ENCODE assay signal across 8 mouse cellular contexts in the genomic region with DNA sequence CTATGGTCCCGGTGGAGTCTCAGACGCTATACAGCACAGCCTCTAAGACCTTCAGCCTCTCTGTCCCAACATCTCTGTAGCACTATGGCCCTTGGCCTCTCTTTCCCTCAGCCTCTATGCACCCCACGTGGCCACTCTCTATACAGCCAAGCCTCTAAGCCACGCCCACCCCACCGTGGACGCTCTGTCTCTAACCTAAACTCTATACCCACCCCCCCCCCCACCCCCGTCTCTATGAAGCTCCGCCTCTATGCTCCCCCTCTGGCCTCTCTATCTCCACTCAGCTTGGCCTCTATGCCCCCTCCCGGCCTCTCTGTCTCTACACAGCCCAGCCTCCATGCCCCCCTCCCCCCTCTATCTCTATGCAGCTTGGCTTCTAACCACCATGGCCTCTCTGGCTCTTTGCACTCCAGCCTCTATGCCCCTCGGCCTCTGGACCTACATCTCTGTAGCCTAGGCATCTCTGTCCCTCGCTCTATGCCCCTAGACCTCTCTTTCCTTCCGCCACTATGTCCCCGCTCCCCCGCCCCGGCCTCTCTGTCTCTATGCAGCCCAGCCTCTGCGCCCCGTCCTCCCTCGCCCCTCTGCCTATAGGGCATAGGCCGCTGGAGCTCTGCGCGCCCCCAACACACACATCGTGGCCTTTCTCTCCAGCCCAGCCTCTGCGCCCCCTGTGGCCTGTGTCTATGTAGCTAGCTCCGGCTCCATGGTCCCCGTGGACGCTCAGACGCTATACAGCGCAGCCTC. TPM values are rescaled to one million over a fixed set of nuclear protein-coding genes. Genes with fewer than 3 reads are reported as not detected.
DNase-seq lines count a peak whose midpoint lies in the region; ATAC-seq and TF ChIP-seq lines count a peak whose summit lies in the region.

No protein-coding gene starts in this region.

- TF ChIP-seq CTCF in olfactory bulb, adult 2 months (IDR thresholded peaks at IDR 0.05; ENCODE audit: insufficient read depth, low read depth, low read length) = no peak; the same call in 1 of the 2 replicates

- H3K4me1 ChIP-seq in heart, embryonic 16.5 days (ENCODE audit: control insufficient read depth, insufficient read depth, low read length) = no peaks in the 10 kb centered on the region
- H3K4me1 ChIP-seq in lung, embryonic 16.5 days (replicated peaks; ENCODE audit: control insufficient read depth, insufficient read depth, low read length) = no peaks in the 10 kb centered on the region
- H3K4me1 ChIP-seq in olfactory bulb, adult 2 months (ENCODE audit: control insufficient read depth, insufficient read depth, low read length) = 0 out of 2 replicates have a peak, but pooled peaks cover 6% of the 10 kb centered on the region

- no peak for TF ChIP-seq POLR2A in olfactory bulb, adult 2 months (IDR thresholded peaks at IDR 0.05; ENCODE audit: insufficient read depth, low read depth, low read length)

- H3K4me2 ChIP-seq in heart, embryonic 16.5 days (ENCODE audit: low read depth, low read length) = peak overlapping the region; percentile 75
- H3K4me2 ChIP-seq in lung, embryonic 16.5 days (ENCODE audit: low read depth, low read length) = peak overlapping the region; percentile 64

- peak overlapping the region; percentile 72 for H3K9ac ChIP-seq in heart, embryonic 16.5 days (ENCODE audit: low read length)
- H3K9ac ChIP-seq in lung, embryonic 16.5 days (ENCODE audit: low read length) = peak overlapping the region; percentile 64

- DNase-seq in CD4-positive, CD25-positive, alpha-beta regulatory T cell, adult 2 months (ENCODE audit: low read depth, low spot score) = peak; percentile 80
- peak; percentile 58 for DNase-seq in T-cell, adult 2 months (ENCODE audit: low spot score)
- DNase-seq in embryo, embryonic 11.5 days (ENCODE audit: low read depth, low spot score) = peak; percentile 67
- DNase-seq in kidney, postnatal 10 days = peak; percentile 65
- DNase-seq in thymus, postnatal 0 days (ENCODE audit: low spot score) = peak; percentile 74

- no peaks in the 10 kb centered on the region for H3K9me3 ChIP-seq in heart, embryonic 16.5 days (replicated peaks; ENCODE audit: control insufficient read depth, low read length)
- no peaks in the 10 kb centered on the region for H3K9me3 ChIP-seq in lung, embryonic 16.5 days (ENCODE audit: control insufficient read depth, low read length)

- H3K36me3 ChIP-seq in heart, embryonic 16.5 days (ENCODE audit: control insufficient read depth, insufficient read depth) = no peaks in the 10 kb centered on the region
- H3K36me3 ChIP-seq in lung, embryonic 16.5 days (ENCODE audit: control insufficient read depth, insufficient read depth, low read length) = no peaks in the 10 kb centered on the region

- 22% methylated on average over 25 of the region's 28 CpGs for WGBS in heart, embryonic 16.5 days
- 20% methylated on average over 28 of the region's 28 CpGs for WGBS in lung, embryonic 16.5 days
- 26% methylated on average over 28 of the region's 28 CpGs for WGBS in olfactory bulb, adult 2 months

- H3K27me3 ChIP-seq in heart, embryonic 16.5 days (ENCODE audit: control insufficient read depth, insufficient read depth, low read length) = no peaks in the 10 kb centered on the region
- no peaks in the 10 kb centered on the region for H3K27me3 ChIP-seq in lung, embryonic 16.5 days (ENCODE audit: control insufficient read depth, insufficient read depth, low read depth, low read length)

- H3K4me3 ChIP-seq in heart, embryonic 16.5 days (ENCODE audit: low read length) = peak overlapping the region; percentile 52
- peak overlapping the region; percentile 49 for H3K4me3 ChIP-seq in lung, embryonic 16.5 days (ENCODE audit: low read length)
- peak overlapping the region; percentile 57 for H3K4me3 ChIP-seq in olfactory bulb, adult 2 months (ENCODE audit: insufficient read depth, low read depth, low read length)

- ATAC-seq in heart, embryonic 16.5 days (replicated peaks; ENCODE audit: extremely low read depth, insufficient read depth, low FRiP score) = peak; percentile 76
- ATAC-seq in lung, embryonic 16.5 days (ENCODE audit: low read depth) = peak; percentile 84

- H3K27ac ChIP-seq in heart, embryonic 16.5 days (ENCODE audit: low read length) = peak overlapping the region; percentile 46
- H3K27ac ChIP-seq in lung, embryonic 16.5 days (ENCODE audit: low read length) = peak overlapping the region; percentile 76
- H3K27ac ChIP-seq in olfactory bulb, adult 2 months (ENCODE audit: insufficient read depth, low read depth, low read length) = peak overlapping the region; percentile 85

RNA-seq across cellular contexts. Expression of a gene that starts 11.3 kb away (rescaled TPM):
- polyA plus RNA-seq in heart, embryonic 16.5 days (2015; fragmentation: Nextera tagmentation; extraction: Ambion mirVana) = 62.7 and 63.6 TPM in 2 replicates
- 48.1 and 48.8 TPM in 2 replicates for polyA plus RNA-seq in lung, embryonic 16.5 days (2015; fragmentation: Nextera tagmentation; extraction: Ambion mirVana)
- not detected in 2 replicates for polyA plus RNA-seq in olfactory bulb, adult 2 months (2012; ENCODE audit: insufficient read depth, insufficient read length, low replicate concordance, missing spikeins)
- polyA plus RNA-seq in thymus, postnatal 0 days (2015; fragmentation: Nextera tagmentation; extraction: Ambion mirVana) = 46.4 and 49.2 TPM in 2 replicates

Comparison
In these comparisons a context has a peak if more than half of its experiments do, and no peak if none do; other contexts are left out.
1. Peak in every context shown above with its lines: DNase-seq, ATAC-seq, H3K4me3 ChIP-seq and H3K27ac ChIP-seq.